Mouse (Mus musculus) testis, adult 2 months (tissue): ENCODE measurements around the gene Clta. TPM values are rescaled to one million over a fixed set of nuclear protein-coding genes. Genes with fewer than 3 reads are reported as not detected.

ENCODE experiments used
- H3K27ac ChIP-seq: fragments of 200-500 bp; 2 replicates; pipeline ENCODE4 v1.5.1; 2012; ENCODE audit warnings: low read depth, low read length; ENCODE audit not compliant: control insufficient read depth, insufficient read depth
- H3K27me3 ChIP-seq: fragments of 200-500 bp; 2 replicates; pipeline ENCODE4 v1.6.1; 2012; ENCODE audit warnings: mild to moderate bottlenecking, low read length, moderate library complexity; ENCODE audit not compliant: control insufficient read depth, insufficient read depth
- H3K36me3 ChIP-seq: fragments of 200-500 bp; 2 replicates; pipeline ENCODE4 v1.6.1; 2012; ENCODE audit warnings: mild to moderate bottlenecking, low read length; ENCODE audit not compliant: control insufficient read depth, insufficient read depth
- H3K4me1 ChIP-seq: fragments of 200-500 bp; 2 replicates; pipeline ENCODE4 v1.6.1; 2012; ENCODE audit warnings: low read length; ENCODE audit not compliant: control insufficient read depth, insufficient read depth
- H3K4me3 ChIP-seq: fragments of 200-500 bp; 2 replicates; pipeline ENCODE4 v1.5.1; 2012; ENCODE audit warnings: low read depth, mild to moderate bottlenecking, low read length, moderate library complexity, mixed read lengths; ENCODE audit not compliant: control insufficient read depth
- CTCF ChIP-seq: fragments of 200-500 bp; IDR thresholded peaks from 2 replicates; pipeline ENCODE4 v1.5.1; 2012; ENCODE audit warnings: low read depth, mild to moderate bottlenecking, inconsistent platforms, low read length, moderate library complexity; ENCODE audit not compliant: control insufficient read depth, insufficient read depth, insufficient replicate concordance
- POLR2A ChIP-seq: fragments of 200-500 bp; IDR thresholded peaks from 2 replicates; pipeline ENCODE4 v1.6.1; 2012; ENCODE audit warnings: low read depth, mild to moderate bottlenecking, inconsistent platforms, low read length, moderate library complexity; ENCODE audit not compliant: control insufficient read depth
- polyA plus RNA-seq: library from polyadenylated mRNA; depleted of rRNA; stranded (reverse); fragments of >200 nt; gene quantifications from 2 replicates; pipeline ENCODE4 v1.2.3, GENCODE M21; 2012

Clta gene
- polyA plus RNA-seq, 1 experiment: 23.1 TPM

DNA sequence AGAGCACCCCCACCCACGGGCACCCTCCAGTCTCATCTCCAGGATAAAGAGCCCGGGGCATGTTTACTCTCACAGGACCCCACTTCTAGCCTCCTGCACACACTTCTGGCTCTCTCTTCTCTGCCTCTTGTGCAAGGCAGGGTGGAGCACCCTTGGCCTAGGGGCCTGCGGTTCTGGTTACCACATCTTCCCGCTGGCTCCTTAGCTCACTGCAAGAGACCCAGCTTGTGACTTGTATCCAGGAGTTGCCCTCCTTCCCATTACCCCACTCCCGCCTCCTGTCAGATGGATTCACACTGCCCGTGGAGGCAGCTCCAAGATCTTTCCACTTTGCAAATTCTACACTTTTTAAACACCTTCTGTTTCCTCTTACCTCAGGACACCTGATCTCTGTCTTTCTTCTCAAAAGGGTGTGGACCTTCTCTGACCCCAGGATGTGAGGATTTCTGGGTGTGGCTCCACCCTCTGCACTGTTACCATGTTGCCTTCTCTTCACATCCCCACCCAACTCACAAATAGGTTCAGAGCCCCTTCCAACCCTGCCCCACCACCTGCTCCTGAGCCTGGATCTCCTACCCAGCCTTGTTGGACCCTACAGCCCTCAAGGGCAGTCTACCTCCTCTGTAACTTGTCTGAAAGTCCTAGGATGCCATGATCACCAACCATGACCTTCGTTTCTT is 38.3 kb upstream of the Clta start:
- Histone ChIP-seq H3K27me3 (no peaks in the 10 kb centered on the region), H3K4me3 (no peak overlapping the region), H3K36me3 (no peaks in the 10 kb centered on the region), H3K4me1 (peaks cover 12% of the 10 kb centered on the region), H3K27ac (no peak overlapping the region)
- TF ChIP-seq POLR2A: no peak
- TF ChIP-seq CTCF: no peak

DNA sequence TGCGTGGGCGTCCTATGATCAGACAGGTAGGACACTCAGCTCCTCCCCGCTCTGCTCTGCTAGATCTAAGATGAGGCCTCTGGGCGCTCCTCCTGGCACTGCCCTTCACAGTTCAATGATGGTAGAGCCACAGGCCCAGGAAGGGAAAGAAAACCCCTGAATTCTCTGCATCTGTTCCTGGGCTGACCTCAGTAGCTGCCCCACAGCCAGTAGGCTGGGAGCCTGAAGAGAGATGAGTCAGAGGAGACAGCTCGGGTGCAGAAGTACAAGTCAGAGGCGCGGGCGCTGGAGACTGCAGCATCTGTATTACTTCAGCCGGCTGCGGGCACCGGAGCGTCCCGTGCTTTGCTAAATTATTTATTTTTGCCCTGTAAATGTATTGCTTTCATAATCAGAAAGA is 35.6 kb upstream of the Clta start:
- peaks cover 12% of the 10 kb centered on the region for H3K4me1 ChIP-seq
- no peak for TF ChIP-seq CTCF
- no peak for TF ChIP-seq POLR2A
- H3K27ac ChIP-seq: no peak overlapping the region
- H3K27me3 ChIP-seq: no peaks in the 10 kb centered on the region
- no peak overlapping the region for H3K4me3 ChIP-seq
- no peaks in the 10 kb centered on the region for H3K36me3 ChIP-seq

DNA sequence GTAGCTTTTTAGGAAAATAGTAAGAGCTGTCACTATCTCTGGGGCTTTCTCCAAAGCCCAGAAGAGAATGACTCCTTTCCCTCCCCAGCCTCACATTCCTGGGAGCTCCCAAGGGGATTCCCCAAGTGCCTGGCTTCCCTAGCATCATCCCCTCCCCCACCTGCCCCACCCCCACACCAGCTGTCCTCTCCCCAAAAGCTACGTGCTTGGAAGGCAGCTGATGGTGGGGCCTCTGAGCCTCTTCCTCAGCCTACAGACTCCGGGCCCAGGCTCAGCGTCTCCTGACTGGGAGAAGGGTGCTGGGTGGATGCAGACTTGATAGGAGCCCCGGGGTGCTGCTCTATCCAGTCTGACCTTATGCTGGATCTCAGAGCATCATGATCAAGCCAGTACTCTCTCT is 34.9 kb upstream of the Clta start:
- H3K4me1 ChIP-seq: peaks cover 12% of the 10 kb centered on the region
- no peaks in the 10 kb centered on the region for H3K36me3 ChIP-seq
- no peaks in the 10 kb centered on the region for H3K27me3 ChIP-seq
- H3K4me3 ChIP-seq: no peak overlapping the region
- no peak overlapping the region for H3K27ac ChIP-seq
- TF ChIP-seq CTCF (no peak), POLR2A (no peak)

DNA sequence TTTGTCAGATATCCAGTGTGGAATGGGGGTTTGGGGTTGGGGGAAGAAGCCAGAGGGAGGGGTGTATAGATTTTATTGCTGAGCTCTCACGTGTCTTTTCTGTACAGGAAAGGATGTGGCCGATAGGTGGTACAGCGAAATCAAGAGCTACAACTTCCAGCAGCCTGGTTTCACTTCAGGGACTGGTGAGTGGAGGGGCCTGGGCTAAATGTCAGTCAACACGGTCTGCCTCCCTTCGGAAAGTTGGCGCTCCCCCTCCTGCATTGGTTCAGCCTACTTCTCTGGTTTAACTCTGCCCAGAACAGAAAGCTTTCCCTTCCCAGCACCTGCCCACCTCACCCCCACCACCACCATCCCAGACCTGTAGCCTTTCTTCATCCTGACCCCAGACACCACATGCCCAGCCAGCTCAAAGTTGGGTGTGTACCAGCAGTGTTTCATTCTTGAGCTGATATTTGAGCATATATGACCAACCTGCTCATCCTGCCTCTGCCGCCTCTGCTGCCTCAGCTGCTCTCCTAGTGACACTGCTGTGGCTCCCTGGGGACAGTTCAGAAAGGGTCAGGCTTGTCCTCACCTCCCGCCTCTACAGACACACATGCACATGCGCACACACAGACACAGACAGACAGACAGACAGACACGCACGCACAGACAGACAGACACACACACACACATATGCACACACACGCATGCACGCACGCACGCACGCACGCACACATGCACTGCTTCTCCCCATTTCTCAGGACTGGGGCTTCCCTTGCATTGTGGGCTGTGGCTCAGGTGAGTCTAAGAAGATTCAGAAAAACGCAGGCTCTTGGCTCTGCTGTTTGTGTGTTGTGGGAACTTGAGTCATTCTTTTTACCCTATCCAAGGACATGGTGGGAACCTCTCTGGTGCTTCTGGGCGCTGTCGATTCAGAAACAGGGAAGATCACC is 33.6 kb upstream of the Clta start:
- TF ChIP-seq CTCF: no peak
- Histone ChIP-seq H3K27me3 (no peaks in the 10 kb centered on the region), H3K4me1 (peaks cover 5% of the 10 kb centered on the region; the same call in 1 of the 2 replicates), H3K27ac (no peak overlapping the region), H3K4me3 (no peak overlapping the region), H3K36me3 (no peaks in the 10 kb centered on the region)

DNA sequence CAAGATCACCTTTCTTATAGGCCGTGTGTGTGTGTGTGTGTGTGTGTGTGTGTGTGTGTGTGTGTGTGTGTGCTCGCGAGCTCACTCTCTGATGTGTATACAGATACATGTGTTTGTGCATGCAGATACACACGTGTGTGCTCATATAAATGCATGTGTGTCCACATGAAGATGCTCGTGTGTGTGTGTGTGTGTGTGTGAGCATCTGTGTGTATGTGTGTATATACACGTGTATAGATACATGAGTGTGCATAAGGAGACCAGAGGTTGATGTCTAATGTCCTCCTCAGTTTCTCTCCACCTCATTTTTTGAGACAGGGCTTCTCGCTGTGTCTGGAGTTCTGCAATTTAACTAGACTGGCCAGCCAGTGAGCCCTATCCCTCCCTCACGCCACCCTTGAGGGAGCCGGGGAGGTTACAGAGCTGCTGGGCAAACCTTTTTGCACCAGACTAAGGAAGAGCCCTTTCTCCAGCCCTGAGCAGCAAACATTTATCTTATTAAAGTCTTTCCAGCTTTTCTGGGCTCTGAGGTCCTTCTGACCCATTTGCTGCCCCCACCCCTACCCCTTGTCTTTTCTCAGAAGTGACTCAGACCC is 32.6 kb upstream of the Clta start:
- Histone ChIP-seq H3K27ac (no peak overlapping the region), H3K4me3 (no peak overlapping the region), H3K4me1 (peaks cover 2% of the 10 kb centered on the region; the same call in 1 of the 2 replicates)

DNA sequence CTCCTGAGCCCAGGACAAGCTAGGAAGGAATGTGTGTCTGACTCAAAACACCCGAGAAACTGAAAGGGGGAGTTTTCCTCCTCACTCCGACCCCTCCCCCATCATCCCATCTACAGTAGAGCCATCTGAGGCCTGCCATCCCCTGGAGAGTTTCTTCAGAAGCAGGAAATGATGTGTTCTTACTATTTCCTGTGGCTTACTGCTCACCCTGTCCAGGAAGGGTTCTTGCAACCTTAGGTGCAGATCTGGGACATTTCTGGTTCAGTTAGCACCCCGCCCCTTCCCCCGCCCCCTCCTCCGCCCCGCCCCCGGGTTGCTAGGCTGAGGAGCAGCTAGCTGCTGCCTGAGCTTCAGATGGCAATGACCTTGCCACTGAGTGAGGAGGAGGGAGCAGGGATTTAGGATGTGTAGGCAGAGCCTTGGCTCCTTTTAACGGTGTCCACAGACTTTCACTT is 32.1 kb upstream of the Clta start:
- H3K27me3 ChIP-seq: no peaks in the 10 kb centered on the region
- no peak overlapping the region for H3K27ac ChIP-seq
- peaks cover 2% of the 10 kb centered on the region; the same call in 1 of the 2 replicates for H3K4me1 ChIP-seq
- TF ChIP-seq POLR2A: no peak
- no peak for TF ChIP-seq CTCF
- no peak overlapping the region for H3K4me3 ChIP-seq
- H3K36me3 ChIP-seq: no peaks in the 10 kb centered on the region

More for the DNA sequence above, 32.6 kb upstream of the Clta start:
- TF ChIP-seq CTCF (no peak), POLR2A (no peak)
- H3K36me3 ChIP-seq: no peaks in the 10 kb centered on the region
- no peaks in the 10 kb centered on the region for H3K27me3 ChIP-seq

DNA sequence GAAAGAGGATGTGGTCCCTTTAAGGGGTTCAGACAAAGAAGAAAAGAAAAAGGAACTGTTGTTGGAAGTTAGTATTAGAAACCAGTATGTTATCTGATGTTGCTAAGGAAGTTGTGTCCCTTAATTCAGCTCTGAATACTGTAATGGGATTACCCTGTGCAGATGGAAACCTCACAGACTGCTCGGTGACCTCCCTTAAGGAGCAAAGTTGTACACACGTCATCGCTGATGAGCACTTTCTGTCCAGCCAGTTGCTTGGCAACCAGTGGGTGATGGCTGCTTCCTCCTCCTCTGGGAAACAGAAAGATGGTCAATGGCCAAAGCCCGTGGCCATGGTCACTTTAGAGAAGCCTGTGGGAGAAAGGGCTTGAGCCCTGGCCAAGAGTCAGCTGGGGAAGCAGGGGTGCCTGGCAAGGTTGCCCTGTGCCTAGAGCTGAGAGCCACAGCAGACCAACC is 30.7 kb upstream of the Clta start:
- Histone ChIP-seq H3K27me3 (no peaks in the 10 kb centered on the region), H3K27ac (no peak overlapping the region), H3K36me3 (no peaks in the 10 kb centered on the region), H3K4me1 (peaks cover 4% of the 10 kb centered on the region; the same call in 1 of the 2 replicates), H3K4me3 (no peak overlapping the region)
- TF ChIP-seq POLR2A (no peak), CTCF (no peak)
